Mouse (Mus musculus): ENCODE results near the gene Adgrl1. TPM values are rescaled to one million over a fixed set of nuclear protein-coding genes. Genes with fewer than 3 reads are reported as not detected.
"Not testable (repeated sequence)": the region's sequence is repeated elsewhere in the genome, so short reads cannot be mapped to it uniquely, and the experiment has no call there.

Adgrl1 gene
- polyA plus RNA-seq, 1 experiment from 2014 or later, result 23.5 TPM

DNA sequence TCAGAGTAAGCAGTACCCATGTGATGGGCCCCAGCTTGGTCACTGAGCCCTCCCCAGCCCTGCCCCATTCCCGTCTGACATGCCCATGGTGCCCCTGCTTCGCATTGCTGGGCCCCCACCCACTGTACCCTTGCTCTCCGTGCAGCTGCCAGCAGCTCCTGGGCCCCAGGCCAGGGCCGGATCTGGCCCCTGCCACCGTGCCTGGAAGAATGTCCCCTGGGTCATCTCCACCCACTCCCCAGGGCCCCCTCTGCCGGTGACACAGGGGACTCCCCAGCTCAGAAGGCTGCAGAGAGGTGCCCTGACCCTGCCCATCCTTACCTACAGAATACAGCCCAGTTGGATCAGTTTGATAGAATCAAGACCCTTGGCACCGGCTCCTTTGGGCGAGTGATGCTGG is 80.9 kb downstream of the Adgrl1 start:
- no peaks in the 10 kb centered on the region for H3K27me3 ChIP-seq
- peaks cover 52% of the 10 kb centered on the region for H3K36me3 ChIP-seq
- no peaks in the 10 kb centered on the region for H3K9me3 ChIP-seq
- peaks cover 18% of the 10 kb centered on the region for H3K4me1 ChIP-seq
- no peak overlapping the region for H3K4me2 ChIP-seq
- no peak for ATAC-seq (ENCODE audit: insufficient number of reproducible peaks, low FRiP score, low TSS enrichment, low read depth)
- H3K4me3 ChIP-seq, result no peak overlapping the region
- no peak overlapping the region for H3K9ac ChIP-seq
- H3K27ac ChIP-seq, result no peak overlapping the region
- WGBS, result 75% methylated on average over 8 of the region's 8 CpGs

DNA sequence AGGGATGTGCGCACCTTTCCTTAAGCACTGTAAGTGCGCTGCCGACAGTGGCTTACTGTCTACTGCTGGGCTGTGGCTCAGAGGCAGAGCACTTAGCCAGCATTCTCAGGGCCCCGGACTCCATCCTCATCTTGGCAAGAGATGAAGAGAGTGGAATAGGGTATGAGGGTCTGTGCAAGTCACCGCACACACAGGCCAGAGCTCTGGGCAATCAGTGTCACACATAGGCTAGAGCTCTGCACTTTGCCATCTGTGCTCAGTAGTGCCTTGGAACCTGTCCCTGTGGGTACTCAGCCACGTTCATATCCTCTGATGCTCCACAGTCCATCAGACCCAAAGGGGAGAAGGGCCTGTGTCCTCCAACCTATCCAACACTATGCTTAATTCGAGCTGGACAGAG is 81.6 kb downstream of the Adgrl1 start:
- WGBS, result 95% methylated on average over 7 of the region's 7 CpGs
- Histone ChIP-seq H3K27ac (no peak overlapping the region), H3K9ac (no peak overlapping the region), H3K4me2 (no peak overlapping the region), H3K4me1 (peaks cover 18% of the 10 kb centered on the region), H3K36me3 (peaks cover 59% of the 10 kb centered on the region), H3K9me3 (no peaks in the 10 kb centered on the region), H3K27me3 (no peaks in the 10 kb centered on the region), H3K4me3 (no peak overlapping the region)
- no peak for ATAC-seq (ENCODE audit: insufficient number of reproducible peaks, low FRiP score, low TSS enrichment, low read depth)

DNA sequence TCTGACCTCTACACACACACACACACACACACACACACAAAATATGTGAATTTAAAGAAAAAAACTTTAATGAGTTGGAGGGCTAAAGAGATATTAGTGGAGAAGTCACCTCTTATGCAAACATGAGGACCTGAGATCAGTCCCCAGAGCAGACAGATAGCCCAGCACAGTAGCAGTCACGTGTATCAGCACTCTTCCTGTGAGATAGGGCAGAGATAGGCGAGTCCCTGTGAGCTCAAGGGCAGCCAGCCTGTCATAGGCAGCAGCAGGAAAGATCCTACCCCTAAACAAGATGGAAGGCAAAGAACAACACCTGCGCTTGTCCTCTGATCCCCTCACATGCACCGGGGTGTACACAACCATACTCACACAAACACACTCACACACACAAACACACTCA is 82.5 kb downstream of the Adgrl1 start:
- Histone ChIP-seq H3K4me3 (no peak overlapping the region), H3K9ac (no peak overlapping the region), H3K9me3 (no peaks in the 10 kb centered on the region), H3K4me2 (no peak overlapping the region), H3K27ac (no peak overlapping the region), H3K27me3 (no peaks in the 10 kb centered on the region), H3K4me1 (peaks cover 10% of the 10 kb centered on the region), H3K36me3 (peaks cover 68% of the 10 kb centered on the region)
- ATAC-seq (ENCODE audit: insufficient number of reproducible peaks, low FRiP score, low TSS enrichment, low read depth), result no peak
- 88% methylated on average over 4 of the region's 4 CpGs for WGBS

DNA sequence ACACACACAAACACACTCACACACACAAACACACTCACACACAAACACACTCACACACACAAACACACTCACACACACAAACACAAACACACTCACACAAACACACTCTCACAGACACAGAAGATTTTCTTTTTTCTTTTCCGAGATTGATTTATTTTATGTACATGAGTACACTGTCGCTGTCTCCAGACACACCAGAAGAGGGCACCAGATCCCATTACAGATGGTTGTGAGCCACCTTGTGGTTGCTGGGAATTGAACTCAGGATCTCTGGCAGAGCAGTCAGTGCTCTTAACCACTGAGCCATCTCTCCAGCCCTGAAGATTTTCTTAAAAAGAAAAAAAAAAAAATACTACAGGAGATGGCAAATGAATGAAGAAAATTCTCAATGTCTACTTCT is 83.3 kb downstream of the Adgrl1 start:
- not testable (repeated sequence) for H3K4me3 ChIP-seq; H3K9me3 ChIP-seq; H3K27me3 ChIP-seq; H3K4me2 ChIP-seq; H3K9ac ChIP-seq; H3K27ac ChIP-seq; H3K4me1 ChIP-seq; ATAC-seq (ENCODE audit: insufficient number of reproducible peaks, low FRiP score, low TSS enrichment, low read depth)
- peaks cover 76% of the 10 kb centered on the region for H3K36me3 ChIP-seq
- 93% methylated on average over 2 of the region's 2 CpGs for WGBS

DNA sequence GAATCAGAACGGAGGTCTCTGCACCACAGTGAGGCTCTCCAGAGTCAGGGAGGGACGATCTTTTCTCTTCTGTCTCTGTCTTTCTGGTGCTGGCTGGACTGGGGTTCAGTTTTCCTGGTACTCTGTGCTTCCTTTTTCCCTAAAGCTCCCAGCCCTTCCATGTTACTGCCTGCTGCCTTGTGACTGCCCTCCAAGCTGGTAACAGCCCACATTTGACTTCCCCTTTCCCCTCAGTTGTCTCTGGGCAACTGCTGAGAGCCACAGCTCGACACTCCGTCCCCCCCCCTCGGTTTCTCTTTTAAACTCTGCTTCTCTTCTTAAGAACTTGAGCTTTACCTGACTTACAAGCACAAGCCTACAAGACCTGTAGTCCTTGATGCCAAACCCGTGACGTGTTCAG is 89.3 kb downstream of the Adgrl1 start:
- no peak for ATAC-seq (ENCODE audit: insufficient number of reproducible peaks, low FRiP score, low TSS enrichment, low read depth)
- WGBS, result 85% methylated on average over 7 of the region's 7 CpGs
- H3K36me3 ChIP-seq, result peaks cover 80% of the 10 kb centered on the region

DNA sequence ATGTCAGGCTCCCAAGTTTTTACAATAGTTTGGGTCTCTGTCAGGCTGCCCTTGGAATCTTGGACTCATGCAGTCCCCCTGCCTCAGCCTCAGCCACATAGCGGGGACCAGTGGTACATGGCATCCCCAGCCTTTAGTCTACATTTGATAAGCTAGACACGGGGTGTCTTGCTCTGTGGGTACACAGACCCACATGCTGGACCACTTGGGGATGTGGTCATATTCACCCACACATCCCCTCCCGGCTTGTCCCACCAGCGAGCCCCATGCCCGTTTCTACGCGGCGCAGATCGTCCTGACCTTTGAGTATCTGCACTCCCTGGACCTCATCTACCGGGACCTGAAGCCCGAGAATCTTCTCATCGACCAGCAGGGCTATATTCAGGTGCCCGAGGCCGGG is 90.3 kb downstream of the Adgrl1 start:
- 94% methylated on average over 14 of the region's 14 CpGs for WGBS

More for the DNA sequence above, 89.3 kb downstream of the Adgrl1 start:
- Histone ChIP-seq H3K4me1 (no peaks in the 10 kb centered on the region), H3K27ac (no peak overlapping the region), H3K4me2 (no peak overlapping the region), H3K9me3 (no peaks in the 10 kb centered on the region), H3K4me3 (no peak overlapping the region), H3K9ac (no peak overlapping the region), H3K27me3 (no peaks in the 10 kb centered on the region)

More for the DNA sequence above, 90.3 kb downstream of the Adgrl1 start:
- Histone ChIP-seq H3K9me3 (no peaks in the 10 kb centered on the region), H3K36me3 (peaks cover 80% of the 10 kb centered on the region), H3K27ac (no peak overlapping the region), H3K4me3 (no peak overlapping the region), H3K4me2 (no peak overlapping the region), H3K9ac (no peak overlapping the region), H3K4me1 (no peaks in the 10 kb centered on the region), H3K27me3 (no peaks in the 10 kb centered on the region)
- no peak for ATAC-seq (ENCODE audit: insufficient number of reproducible peaks, low FRiP score, low TSS enrichment, low read depth)

Small RNA genes lying within 50 kb of the gene (microRNA-seq; reads per million reads assigned to microRNA genes)
- gene Gm44330 (not detected), gene Gm44450 (not detected)

Other genes starting within 250 kb of the Adgrl1 start
- gene Gipc1, start 247.4 kb upstream of the Adgrl1 start, polyA plus RNA-seq (2015; fragmentation: Nextera tagmentation; extraction: Ambion mirVana), result 182 and 187 TPM in 2 replicates
- gene Ptger1, start 233.4 kb upstream of the Adgrl1 start, polyA plus RNA-seq (2015; fragmentation: Nextera tagmentation; extraction: Ambion mirVana), result 0.95 and 1.1 TPM in 2 replicates
- gene Pkn1, start 200.9 kb upstream of the Adgrl1 start, polyA plus RNA-seq (2015; fragmentation: Nextera tagmentation; extraction: Ambion mirVana), result 19.6 and 20.0 TPM in 2 replicates
- 126 and 127 TPM in 2 replicates for gene Ddx39, start 184.9 kb upstream of the Adgrl1 start, polyA plus RNA-seq (2015; fragmentation: Nextera tagmentation; extraction: Ambion mirVana)
- 46.1 and 52.6 TPM in 2 replicates for gene Adgre5, start 158.8 kb upstream of the Adgrl1 start, polyA plus RNA-seq (2015; fragmentation: Nextera tagmentation; extraction: Ambion mirVana)
- 0.35 and 0.37 TPM in 2 replicates for gene Gm10644, start 55.1 kb downstream of the Adgrl1 start, polyA plus RNA-seq (2015; fragmentation: Nextera tagmentation; extraction: Ambion mirVana)
- gene Asf1b, start 55.4 kb downstream of the Adgrl1 start, polyA plus RNA-seq (2015; fragmentation: Nextera tagmentation; extraction: Ambion mirVana), result 55.8 and 62.5 TPM in 2 replicates
- 171 and 227 TPM in 2 replicates for gene Prkaca, start 72.9 kb downstream of the Adgrl1 start, polyA plus RNA-seq (2015; fragmentation: Nextera tagmentation; extraction: Ambion mirVana)
- gene Samd1, start 97.6 kb downstream of the Adgrl1 start, polyA plus RNA-seq (2015; fragmentation: Nextera tagmentation; extraction: Ambion mirVana), result 8.8 and 10.6 TPM in 2 replicates
- 0.58 and 1.00 TPM in 2 replicates for gene 1700067K01Rik, start 101.4 kb downstream of the Adgrl1 start, polyA plus RNA-seq (2015; fragmentation: Nextera tagmentation; extraction: Ambion mirVana)
- gene 2210011C24Rik, start 112.1 kb downstream of the Adgrl1 start, polyA plus RNA-seq (2015; fragmentation: Nextera tagmentation; extraction: Ambion mirVana), result 0.27 and 0.71 TPM in 2 replicates
- 5.4 and 5.5 TPM in 2 replicates for gene Palm3, start 121.4 kb downstream of the Adgrl1 start, polyA plus RNA-seq (2015; fragmentation: Nextera tagmentation; extraction: Ambion mirVana)
- 1.7 and 2.2 TPM in 2 replicates for gene Il27ra, start 142.5 kb downstream of the Adgrl1 start, polyA plus RNA-seq (2015; fragmentation: Nextera tagmentation; extraction: Ambion mirVana)
- gene Rln3, start 144.9 kb downstream of the Adgrl1 start, polyA plus RNA-seq (2015; fragmentation: Nextera tagmentation; extraction: Ambion mirVana), result not detected in 2 replicates
- 1.0 and 1.4 TPM in 2 replicates for gene Gm10643, start 165.0 kb downstream of the Adgrl1 start, polyA plus RNA-seq (2015; fragmentation: Nextera tagmentation; extraction: Ambion mirVana)
- gene Rfx1, start 166.7 kb downstream of the Adgrl1 start, polyA plus RNA-seq (2015; fragmentation: Nextera tagmentation; extraction: Ambion mirVana), result 8.0 and 8.5 TPM in 2 replicates
- gene Dcaf15, start 204.7 kb downstream of the Adgrl1 start, polyA plus RNA-seq (2015; fragmentation: Nextera tagmentation; extraction: Ambion mirVana), result 6.8 and 8.7 TPM in 2 replicates
- gene Podnl1, start 225.9 kb downstream of the Adgrl1 start, polyA plus RNA-seq (2015; fragmentation: Nextera tagmentation; extraction: Ambion mirVana), result 2.0 and 2.2 TPM in 2 replicates
- 28.5 and 29.2 TPM in 2 replicates for gene Cc2d1a, start 247.8 kb downstream of the Adgrl1 start, polyA plus RNA-seq (2015; fragmentation: Nextera tagmentation; extraction: Ambion mirVana)
- gene 4930432K21Rik, start 247.9 kb downstream of the Adgrl1 start, polyA plus RNA-seq (2015; fragmentation: Nextera tagmentation; extraction: Ambion mirVana), result 1.1 and 1.3 TPM in 2 replicates